Mouse (Mus musculus) liver, embryonic 16.5 days (tissue): ENCODE data around the gene Gins2. TPM values are rescaled to one million over a fixed set of nuclear protein-coding genes. Genes with fewer than 3 reads are reported as not detected.

Source experiments
- ATAC-seq: fragments of 200-750 bp; cut with Nextera tagmentation; 2 replicates; pipeline ENCODE4 v1.8.0; 2017; ENCODE audit warnings: low read depth, mild to moderate bottlenecking, moderate number of reproducible peaks, moderate library complexity
- H3K27ac ChIP-seq: fragments of 300-500 bp; sonication (generic); 2 replicates; pipeline ENCODE4 v1.5.1; 2014; ENCODE audit warnings: mild to moderate bottlenecking, low read length
- H3K27me3 ChIP-seq: fragments of 300-500 bp; sonication (generic); 2 replicates; pipeline ENCODE4 v1.6.1; 2014; ENCODE audit warnings: low read depth, low read length, mixed read lengths; ENCODE audit not compliant: control insufficient read depth, insufficient read depth
- H3K36me3 ChIP-seq: fragments of 300-500 bp; sonication (generic); 2 replicates; pipeline ENCODE4 v1.6.1; 2014; ENCODE audit warnings: mild to moderate bottlenecking; ENCODE audit not compliant: control insufficient read depth, insufficient read depth
- H3K4me1 ChIP-seq: fragments of 300-500 bp; sonication (generic); 2 replicates; pipeline ENCODE4 v1.6.1; 2014; ENCODE audit warnings: low read depth, low read length, mixed read lengths; ENCODE audit not compliant: control insufficient read depth
- H3K4me2 ChIP-seq: fragments of 300-500 bp; sonication (generic); 2 replicates; pipeline ENCODE4 v1.6.1; 2014; ENCODE audit warnings: low read depth, low read length, mixed read lengths
- H3K4me3 ChIP-seq: fragments of 300-500 bp; sonication (generic); 2 replicates; pipeline ENCODE4 v1.5.1; 2014; ENCODE audit warnings: low read depth, mild to moderate bottlenecking, low read length
- H3K9ac ChIP-seq: fragments of 300-500 bp; sonication (generic); 2 replicates; pipeline ENCODE4 v1.6.1; 2014; ENCODE audit warnings: low read depth, low read length
- H3K9me3 ChIP-seq: fragments of 300-500 bp; sonication (generic); replicated peaks from 2 replicates; pipeline ENCODE4 v1.6.1; 2016; ENCODE audit warnings: low read length; ENCODE audit not compliant: control insufficient read depth
- WGBS: fragments of 180-500 bp; shearing (Covaris S2); extraction: QIAGEN DNeasy Blood & Tissue Kit; methylation state at CpG from one replicate; pipeline ENCODE4 v1.1.7; 2014; ENCODE audit not compliant: insufficient replicate concordance; 5-methylcytosine and 5-hydroxymethylcytosine counted together
- polyA plus RNA-seq: library from polyadenylated mRNA; unstranded; fragments of >200 nt; fragmentation: Nextera tagmentation; extraction: Ambion mirVana; gene quantifications from 2 replicates; pipeline ENCODE4 v1.2.1, GENCODE M21; 2015

Gene Gins2
- polyA plus RNA-seq, 1 experiment from 2014 or later: 40.6 TPM

DNA sequence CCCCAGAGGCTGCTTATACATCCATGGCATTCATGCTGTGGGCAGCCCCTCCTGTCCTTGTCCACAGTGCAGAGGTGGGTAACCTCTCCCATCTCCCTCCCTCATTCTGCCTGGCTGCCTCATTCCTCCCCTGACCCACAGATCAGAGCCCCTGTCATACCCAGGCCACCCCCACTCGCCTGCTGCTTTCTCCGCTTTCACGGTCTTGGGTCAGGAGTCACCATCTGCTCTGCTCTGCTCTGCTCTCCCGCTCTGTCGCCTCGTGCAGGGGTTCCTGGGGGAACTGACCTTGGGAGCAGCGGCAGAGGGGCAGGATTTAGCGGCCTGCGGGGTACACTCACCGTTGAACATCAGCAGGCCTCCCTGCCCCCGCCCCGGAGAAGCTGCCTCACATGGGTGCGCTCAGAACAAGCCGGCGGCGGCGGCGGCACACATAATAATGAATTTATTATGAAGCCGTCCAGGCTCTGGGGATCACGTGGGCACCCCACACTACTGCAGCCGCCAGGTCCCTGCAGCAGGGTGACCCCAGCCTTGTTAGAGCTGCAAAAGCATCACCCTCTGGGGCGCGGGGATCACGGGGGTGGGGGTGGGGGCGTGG is 39.7 kb downstream of the Gins2 start:
- no peak overlapping the region for H3K27ac ChIP-seq
- H3K9me3 ChIP-seq: no peaks in the 10 kb centered on the region
- no peak overlapping the region for H3K9ac ChIP-seq
- peaks cover 12% of the 10 kb centered on the region for H3K36me3 ChIP-seq
- 67% methylated on average over 25 of the region's 25 CpGs for WGBS
- ATAC-seq: no peak
- H3K4me2 ChIP-seq: no peak overlapping the region
- H3K4me1 ChIP-seq: peaks cover 42% of the 10 kb centered on the region
- no peaks in the 10 kb centered on the region for H3K27me3 ChIP-seq
- no peak overlapping the region for H3K4me3 ChIP-seq

DNA sequence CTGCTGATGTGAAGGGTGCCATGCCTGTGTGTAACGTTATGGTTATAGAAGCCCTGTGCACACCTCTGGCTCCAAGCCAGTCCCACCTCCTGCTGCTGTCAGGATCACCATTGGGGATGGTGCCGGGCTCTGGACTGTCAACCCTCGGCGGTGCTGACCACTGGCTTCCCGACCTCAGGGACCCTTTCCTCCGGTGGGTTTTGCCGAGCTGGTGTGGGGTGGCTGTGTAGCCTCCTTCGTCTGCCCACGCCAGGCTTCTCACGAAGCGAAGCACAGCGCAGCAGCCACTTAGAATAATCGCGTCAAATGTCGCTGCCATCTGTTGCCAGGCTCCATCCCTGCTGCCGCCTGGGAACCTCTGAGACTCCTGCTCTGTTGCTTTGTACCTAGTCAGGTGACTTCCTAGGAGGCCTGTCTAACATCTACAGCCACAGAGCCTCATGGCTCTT is 40.8 kb downstream of the Gins2 start:
- H3K27me3 ChIP-seq: no peaks in the 10 kb centered on the region
- H3K4me2 ChIP-seq: no peak overlapping the region
- 77% methylated on average over 16 of the region's 16 CpGs for WGBS
- H3K9me3 ChIP-seq: no peaks in the 10 kb centered on the region
- H3K4me3 ChIP-seq: no peak overlapping the region
- H3K27ac ChIP-seq: no peak overlapping the region
- no peak overlapping the region for H3K9ac ChIP-seq
- H3K4me1 ChIP-seq: peaks cover 53% of the 10 kb centered on the region
- H3K36me3 ChIP-seq: peaks cover 2% of the 10 kb centered on the region
- ATAC-seq: no peak

GRCm38 (mm10) chr8:120547562-120547961 is 41.5 kb downstream of the Gins2 start:
- peak; percentile 40 for ATAC-seq
- no peaks in the 10 kb centered on the region for H3K27me3 ChIP-seq
- H3K9me3 ChIP-seq: no peaks in the 10 kb centered on the region
- H3K4me3 ChIP-seq: no peak overlapping the region
- peaks cover 61% of the 10 kb centered on the region for H3K4me1 ChIP-seq
- peaks cover 2% of the 10 kb centered on the region for H3K36me3 ChIP-seq
- WGBS: 76% methylated on average over 9 of the region's 9 CpGs
- no peak overlapping the region for H3K4me2 ChIP-seq
- H3K9ac ChIP-seq: no peak overlapping the region
- H3K27ac ChIP-seq: no peak overlapping the region

DNA sequence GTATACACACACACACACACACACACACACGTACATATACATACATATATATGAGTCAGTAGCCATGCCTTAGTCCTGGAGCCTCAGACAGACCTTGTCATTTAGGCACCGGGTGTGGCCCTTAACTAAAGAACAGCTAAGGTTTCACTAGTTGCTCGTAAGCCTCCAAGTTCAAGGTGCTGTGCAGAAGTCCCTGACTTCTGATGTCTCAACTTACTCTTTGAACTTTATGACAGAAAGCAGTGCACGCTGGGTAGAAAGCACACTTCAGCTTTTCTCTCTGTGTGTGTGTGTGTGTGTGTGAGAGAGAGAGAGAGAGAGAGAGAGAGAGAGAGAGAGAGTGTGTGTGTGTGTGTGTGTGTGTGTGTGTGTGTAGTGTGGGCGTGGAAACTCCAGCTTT is 44.9 kb downstream of the Gins2 start:
- no peak for ATAC-seq
- Histone ChIP-seq H3K4me3 (no peak overlapping the region), H3K9me3 (no peaks in the 10 kb centered on the region), H3K9ac (no peak overlapping the region), H3K27ac (peak overlapping the region; percentile 69; the same call in 1 of the 2 replicates), H3K4me2 (peak overlapping the region; percentile 11; the same call in 1 of the 2 replicates), H3K4me1 (peaks cover 88% of the 10 kb centered on the region), H3K27me3 (no peaks in the 10 kb centered on the region), H3K36me3 (peaks cover 2% of the 10 kb centered on the region)
- WGBS: 58% methylated on average over 5 of the region's 5 CpGs

- no peaks in the 10 kb centered on the region for H3K9me3 ChIP-seq
- peaks cover 92% of the 10 kb centered on the region for H3K4me1 ChIP-seq
- no peaks in the 10 kb centered on the region for H3K27me3 ChIP-seq
- 0 out of 2 replicates have a peak overlapping the region, but pooled peaks have one; percentile 24 for H3K9ac ChIP-seq
- peak overlapping the region; percentile 11; the same call in 1 of the 2 replicates for H3K4me2 ChIP-seq
- no peak for ATAC-seq
- H3K27ac ChIP-seq: peak overlapping the region; percentile 69; the same call in 1 of the 2 replicates
- H3K36me3 ChIP-seq: peaks cover 2% of the 10 kb centered on the region; the same call in 1 of the 2 replicates
- 73% methylated on average over 8 of the region's 8 CpGs for WGBS
- no peak overlapping the region for H3K4me3 ChIP-seq
These were observed 45.6 kb downstream of the Gins2 start for GRCm38 (mm10) chr8:120543416-120544055.

- Histone ChIP-seq H3K4me3 (no peak overlapping the region), H3K9me3 (no peaks in the 10 kb centered on the region), H3K4me1 (peaks cover 96% of the 10 kb centered on the region), H3K4me2 (no peak overlapping the region), H3K27ac (peak overlapping the region; percentile 64), H3K36me3 (peaks cover 2% of the 10 kb centered on the region; the same call in 1 of the 2 replicates), H3K9ac (no peak overlapping the region), H3K27me3 (no peaks in the 10 kb centered on the region)
- 61% methylated on average over 13 of the region's 13 CpGs for WGBS
- ATAC-seq: no peak
These were observed 46.1 kb downstream of the Gins2 start for GRCm38 (mm10) chr8:120542995-120543394.

GRCm38 (mm10) chr8:120539775-120540625 is 49.1 kb downstream of the Gins2 start:
- 10% methylated on average over 23 of the region's 23 CpGs for WGBS
- H3K36me3 ChIP-seq: no peaks in the 10 kb centered on the region; the same call in 1 of the 2 replicates
- peak; percentile 37 for ATAC-seq
- peak overlapping the region; percentile 99 for H3K4me2 ChIP-seq
- peaks cover 92% of the 10 kb centered on the region for H3K4me1 ChIP-seq
- H3K27me3 ChIP-seq: no peaks in the 10 kb centered on the region
- no peaks in the 10 kb centered on the region for H3K9me3 ChIP-seq
- H3K27ac ChIP-seq: peak overlapping the region; percentile 95
- H3K9ac ChIP-seq: peak overlapping the region; percentile 94
- peak overlapping the region; percentile 95 for H3K4me3 ChIP-seq

DNA sequence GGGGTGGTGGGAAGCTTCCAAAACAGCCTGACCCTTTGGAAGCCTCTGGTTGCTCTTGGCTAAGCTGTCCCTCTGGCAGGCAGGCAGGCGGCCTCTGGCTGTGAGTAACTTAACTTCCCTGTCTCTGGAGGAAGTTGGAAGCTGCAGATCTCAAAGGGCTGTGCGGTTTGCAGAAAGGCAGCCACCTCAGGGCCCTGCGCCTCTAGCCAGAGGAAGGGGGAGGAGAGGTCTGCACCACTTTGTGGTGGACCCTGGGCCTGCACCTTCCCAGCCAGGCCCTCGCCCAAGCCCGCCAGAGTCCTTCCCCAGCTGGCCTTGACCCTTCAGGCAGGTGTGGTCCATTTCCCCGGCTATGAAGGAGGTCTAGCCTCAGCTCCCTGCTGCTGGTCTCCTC is 49.7 kb downstream of the Gins2 start:
- H3K27me3 ChIP-seq: no peaks in the 10 kb centered on the region
- peak overlapping the region; percentile 95 for H3K27ac ChIP-seq
- H3K36me3 ChIP-seq: no peaks in the 10 kb centered on the region
- ATAC-seq: no peak
- 11% methylated on average over 6 of the region's 6 CpGs for WGBS
- peaks cover 92% of the 10 kb centered on the region for H3K4me1 ChIP-seq
- peak overlapping the region; percentile 95 for H3K4me3 ChIP-seq
- H3K4me2 ChIP-seq: peak overlapping the region; percentile 99
- no peaks in the 10 kb centered on the region for H3K9me3 ChIP-seq
- H3K9ac ChIP-seq: peak overlapping the region; percentile 94
